Mouse (Mus musculus) forebrain, embryonic 11.5 days (tissue): Measurements from ENCODE around the gene Cdc42. TPM values are rescaled to one million over a fixed set of nuclear protein-coding genes. Genes with fewer than 3 reads are reported as not detected.

Experiments used
- ATAC-seq: fragments of 200-750 bp; cut with Nextera tagmentation; replicated peaks from 2 replicates; pipeline ENCODE4 v1.8.0; 2017; ENCODE audit warnings: moderate TSS enrichment; ENCODE audit not compliant: low FRiP score
- DNase-seq: peaks from one replicate; pipeline ENCODE4 v3.0.0-alpha.2; 2017; ENCODE audit warnings: low spot score
- H3K27ac ChIP-seq: fragments of 300-500 bp; sonication (generic); 2 replicates; pipeline ENCODE4 v1.5.1; 2014; ENCODE audit warnings: low read depth, low read length
- H3K27me3 ChIP-seq: fragments of 300-500 bp; sonication (generic); 2 replicates; pipeline ENCODE4 v1.6.1; 2014; ENCODE audit warnings: mild to moderate bottlenecking, low read length, mixed read lengths; ENCODE audit not compliant: control insufficient read depth, insufficient read depth
- H3K36me3 ChIP-seq: fragments of 300-500 bp; sonication (generic); 2 replicates; pipeline ENCODE4 v1.6.1; 2014; ENCODE audit warnings: mild to moderate bottlenecking, low read length, moderate library complexity, mixed read lengths; ENCODE audit not compliant: control insufficient read depth, insufficient read depth
- H3K4me1 ChIP-seq: fragments of 300-500 bp; sonication (generic); replicated peaks from 2 replicates; pipeline ENCODE4 v1.6.1; 2014; ENCODE audit warnings: low read length, mixed read lengths; ENCODE audit not compliant: control insufficient read depth, insufficient read depth
- H3K4me2 ChIP-seq: fragments of 300-500 bp; sonication (generic); 2 replicates; pipeline ENCODE4 v1.6.1; 2014; ENCODE audit warnings: low read depth, mild to moderate bottlenecking, low read length, moderate library complexity, mixed read lengths; ENCODE audit not compliant: severe bottlenecking
- H3K4me3 ChIP-seq: fragments of 300-500 bp; sonication (generic); 2 replicates; pipeline ENCODE4 v1.5.1; 2014; ENCODE audit warnings: low read depth, low read length
- H3K9ac ChIP-seq: fragments of 300-500 bp; sonication (generic); 2 replicates; pipeline ENCODE4 v1.6.1; 2014; ENCODE audit warnings: low read length
- H3K9me3 ChIP-seq: fragments of 300-500 bp; sonication (generic); 2 replicates; pipeline ENCODE4 v1.6.1; 2016; ENCODE audit warnings: low read length, mixed read lengths; ENCODE audit not compliant: control insufficient read depth
- WGBS: fragments of 180-500 bp; shearing (Covaris S2); extraction: QIAGEN DNeasy Blood & Tissue Kit; methylation state at CpG from one replicate; pipeline ENCODE4 v1.1.7; 2014; 5-methylcytosine and 5-hydroxymethylcytosine counted together
- polyA plus RNA-seq: library from polyadenylated mRNA; unstranded; fragments of >200 nt; fragmentation: Nextera tagmentation; extraction: Ambion mirVana; gene quantifications from 2 replicates; pipeline ENCODE4 v1.2.1, GENCODE M21; 2014

The Cdc42 gene
- polyA plus RNA-seq, result 623 and 626 TPM in 2 replicates

GRCm38 (mm10) chr4:137357517-137358254, at the start of gene Cdc42:
Gene Cdc42 (minus strand): TSS chr4:137357720.
- no peaks in the 10 kb centered on the region for H3K27me3 ChIP-seq
- peak; percentile 96 for ATAC-seq
- under 1% methylated on average over 40 of the region's 44 CpGs for WGBS
- H3K36me3 ChIP-seq, result no peaks in the 10 kb centered on the region
- H3K4me3 ChIP-seq, result peak within 1 kb of the TSS; percentile 98
- H3K9ac ChIP-seq, result peak within 1 kb of the TSS; percentile 97
- H3K4me2 ChIP-seq, result peak within 1 kb of the TSS; percentile 80
- no peaks in the 10 kb centered on the region for H3K9me3 ChIP-seq
- H3K27ac ChIP-seq, result peak within 1 kb of the TSS; percentile 87
- peaks cover 5% of the 10 kb centered on the region; the same call in 1 of the 2 replicates for H3K4me1 ChIP-seq
- DNase-seq, result peak; percentile 99

GRCm38 (mm10) chr4:137405571-137405970, 48.1 kb upstream of the Cdc42 start:
- Histone ChIP-seq H3K4me1 (no peaks in the 10 kb centered on the region), H3K4me3 (no peak overlapping the region), H3K9me3 (no peaks in the 10 kb centered on the region), H3K36me3 (no peaks in the 10 kb centered on the region), H3K4me2 (no peak overlapping the region), H3K27ac (no peak overlapping the region), H3K27me3 (no peaks in the 10 kb centered on the region), H3K9ac (no peak overlapping the region)
- 83% methylated on average over 3 of the region's 3 CpGs for WGBS
- ATAC-seq (no peak), DNase-seq (no peak)

- no peak overlapping the region for H3K27ac ChIP-seq
These were observed 39.4 kb upstream of the Cdc42 start for GRCm38 (mm10) chr4:137396641-137397525.

GRCm38 (mm10) chr4:137393378-137394135, 36.0 kb upstream of the Cdc42 start:
- Histone ChIP-seq H3K4me2 (no peak overlapping the region; the same call in 1 of the 2 replicates), H3K36me3 (no peaks in the 10 kb centered on the region), H3K27me3 (no peaks in the 10 kb centered on the region), H3K4me1 (no peaks in the 10 kb centered on the region), H3K27ac (no peak overlapping the region), H3K9ac (no peak overlapping the region), H3K9me3 (no peaks in the 10 kb centered on the region), H3K4me3 (no peak overlapping the region)
- 75% methylated on average over 9 of the region's 9 CpGs for WGBS
- ATAC-seq, result no peak
- no peak for DNase-seq

More at GRCm38 (mm10) chr4:137396641-137397525, 39.4 kb upstream of the Cdc42 start:
- no peak overlapping the region for H3K9ac ChIP-seq
- H3K9me3 ChIP-seq, result no peaks in the 10 kb centered on the region
- no peaks in the 10 kb centered on the region for H3K27me3 ChIP-seq
- ATAC-seq (no peak), DNase-seq (no peak)
- no peak overlapping the region for H3K4me2 ChIP-seq
- no peaks in the 10 kb centered on the region for H3K4me1 ChIP-seq
- 79% methylated on average over 15 of the region's 15 CpGs for WGBS
- H3K36me3 ChIP-seq, result no peaks in the 10 kb centered on the region
- H3K4me3 ChIP-seq, result no peak overlapping the region

DNA sequence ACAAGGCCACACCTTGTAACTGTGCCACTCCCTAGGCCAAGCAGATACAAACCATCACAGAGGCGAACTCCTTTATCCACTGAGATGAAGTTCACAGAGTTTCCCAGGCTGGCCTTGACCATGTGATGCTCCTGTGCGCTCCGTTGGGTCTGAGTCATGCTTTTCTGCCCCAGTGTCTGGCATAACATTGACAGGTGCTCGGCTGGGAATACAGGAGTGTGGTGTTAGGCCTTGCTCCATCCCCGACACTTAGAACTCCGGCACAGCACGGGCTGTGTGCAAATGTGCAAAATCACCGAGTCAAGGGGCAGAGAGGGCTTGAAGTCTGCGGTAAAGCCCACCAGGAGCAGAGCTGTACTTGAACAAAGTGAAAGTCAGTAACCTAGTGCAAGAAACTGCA, 35.4 kb upstream of the Cdc42 start:
- no peak for ATAC-seq
- WGBS, result 91% methylated on average over 9 of the region's 9 CpGs
- Histone ChIP-seq H3K9ac (no peak overlapping the region), H3K27ac (no peak overlapping the region), H3K4me2 (no peak overlapping the region), H3K4me3 (no peak overlapping the region), H3K27me3 (no peaks in the 10 kb centered on the region), H3K9me3 (no peaks in the 10 kb centered on the region), H3K4me1 (no peaks in the 10 kb centered on the region), H3K36me3 (no peaks in the 10 kb centered on the region)
- no peak for DNase-seq

- Histone ChIP-seq H3K4me2 (no peak overlapping the region), H3K4me1 (0 out of 2 replicates have a peak, but pooled peaks cover 2% of the 10 kb centered on the region), H3K36me3 (no peaks in the 10 kb centered on the region), H3K27me3 (no peaks in the 10 kb centered on the region), H3K9ac (no peak overlapping the region), H3K9me3 (no peaks in the 10 kb centered on the region), H3K27ac (no peak overlapping the region), H3K4me3 (no peak overlapping the region)
- ATAC-seq (no peak), DNase-seq (no peak)
- 91% methylated on average over 3 of the region's 3 CpGs for WGBS
These were observed 33.8 kb upstream of the Cdc42 start for GRCm38 (mm10) chr4:137391287-137391686.

GRCm38 (mm10) chr4:137390196-137390595, 32.7 kb upstream of the Cdc42 start:
- H3K27ac ChIP-seq, result no peak overlapping the region
- no peak overlapping the region for H3K4me2 ChIP-seq
- 97% methylated on average over 4 of the region's 4 CpGs for WGBS
- H3K36me3 ChIP-seq, result no peaks in the 10 kb centered on the region
- H3K9me3 ChIP-seq, result no peaks in the 10 kb centered on the region
- H3K4me1 ChIP-seq, result 0 out of 2 replicates have a peak, but pooled peaks cover 2% of the 10 kb centered on the region
- no peak overlapping the region for H3K9ac ChIP-seq
- H3K4me3 ChIP-seq, result no peak overlapping the region
- ATAC-seq, result no peak
- no peaks in the 10 kb centered on the region for H3K27me3 ChIP-seq
- DNase-seq, result no peak

- Histone ChIP-seq H3K9me3 (no peaks in the 10 kb centered on the region), H3K36me3 (no peaks in the 10 kb centered on the region), H3K4me1 (0 out of 2 replicates have a peak, but pooled peaks cover 2% of the 10 kb centered on the region), H3K27ac (no peak overlapping the region), H3K9ac (peak overlapping the region; percentile 83), H3K27me3 (no peaks in the 10 kb centered on the region), H3K4me2 (peak overlapping the region; percentile 59), H3K4me3 (peak overlapping the region; percentile 69)
- ATAC-seq (no peak), DNase-seq (no peak)
- 48% methylated on average over 6 of the region's 6 CpGs for WGBS
These were observed 31.5 kb upstream of the Cdc42 start for GRCm38 (mm10) chr4:137388983-137389382.
